Mouse (Mus musculus) C2C12 (cell line): ENCODE results near the gene Ube2n.

Experiments used
- CEBPB ChIP-seq: IDR thresholded peaks from one replicate; pipeline ENCODE4 v1.6.1; 2011; ENCODE audit warnings: low read depth, mild to moderate bottlenecking, control low read depth, moderate library complexity
- CTCF ChIP-seq: IDR thresholded peaks from one replicate; pipeline ENCODE4 v1.5.1; 2011; ENCODE audit not compliant: control insufficient read depth, insufficient read depth, insufficient read length
- FOSL1 ChIP-seq: IDR thresholded peaks from one replicate; pipeline ENCODE4 v1.8.0; 2011; ENCODE audit warnings: mild to moderate bottlenecking, low read length; ENCODE audit not compliant: poor library complexity, insufficient read depth, severe bottlenecking
- MAX ChIP-seq: IDR thresholded peaks from one replicate; pipeline ENCODE4 v1.6.1; 2011; ENCODE audit warnings: mild to moderate bottlenecking, control low read depth

GRCm38 (mm10) chr10:95494268-95494667 is 20.7 kb upstream of the Ube2n start:
- TF ChIP-seq CTCF (no peak), MAX (no peak), CEBPB (no peak), FOSL1 (no peak)
